Mouse (Mus musculus) embryonic fibroblast, embryonic 13.5 days (primary cell): ENCODE results near the gene Sim2. TPM values are rescaled to one million over a fixed set of nuclear protein-coding genes. Genes with fewer than 3 reads are reported as not detected.

Experiments used
- H3K27ac ChIP-seq: 2 replicates; pipeline ENCODE4 v1.5.1; 2012; ENCODE audit warnings: low read length, control low read depth, inconsistent platforms; ENCODE audit not compliant: insufficient read depth
- H3K4me1 ChIP-seq: 2 replicates; pipeline ENCODE4 v1.6.1; 2011; ENCODE audit warnings: low read length; ENCODE audit not compliant: control insufficient read depth, insufficient read depth
- H3K4me3 ChIP-seq: 2 replicates; pipeline ENCODE4 v1.5.1; 2011; ENCODE audit warnings: mild to moderate bottlenecking, control low read depth, low read length; ENCODE audit not compliant: insufficient read depth
- CTCF ChIP-seq: IDR thresholded peaks from 2 replicates; pipeline ENCODE4 v1.5.1; 2011; ENCODE audit warnings: mild to moderate bottlenecking, control low read depth, low read length, moderate library complexity, borderline replicate concordance; ENCODE audit not compliant: insufficient read depth
- POLR2A ChIP-seq: IDR thresholded peaks from 2 replicates; pipeline ENCODE4 v1.6.1; 2011; ENCODE audit warnings: low read depth, mild to moderate bottlenecking, control low read depth, low read length, moderate library complexity
- polyA plus RNA-seq: library from polyadenylated mRNA; stranded (reverse); fragments of >200 nt; gene quantifications from 2 replicates; pipeline ENCODE4 v1.2.4, GENCODE M21; 2011; ENCODE audit warnings: low read depth; ENCODE audit not compliant: missing spikeins, insufficient read length

The Sim2 gene
- polyA plus RNA-seq, 1 experiment: 6.9 TPM

- Histone ChIP-seq H3K4me3 (no peak overlapping the region), H3K27ac (no peak overlapping the region), H3K4me1 (0 out of 2 replicates have a peak, but pooled peaks cover 3% of the 10 kb centered on the region)
- TF ChIP-seq POLR2A (no peak), CTCF (no peak)
Observed at GRCm38 (mm10) chr16:94075362-94076027, 9.2 kb upstream of the Sim2 start.

GRCm38 (mm10) chr16:94078318-94079074, 6.2 kb upstream of the Sim2 start:
- no peak overlapping the region for H3K4me3 ChIP-seq
- no peak for TF ChIP-seq POLR2A
- TF ChIP-seq CTCF: no peak
- H3K4me1 ChIP-seq: 0 out of 2 replicates have a peak, but pooled peaks cover 3% of the 10 kb centered on the region
- no peak overlapping the region for H3K27ac ChIP-seq

- no peak overlapping the region; the same call in 1 of the 2 replicates for H3K4me3 ChIP-seq
- 0 out of 2 replicates have a peak, but pooled peaks cover 3% of the 10 kb centered on the region for H3K4me1 ChIP-seq
- TF ChIP-seq CTCF (no peak), POLR2A (no peak)
- H3K27ac ChIP-seq: no peak overlapping the region
Observed at GRCm38 (mm10) chr16:94079075-94079855, 5.5 kb upstream of the Sim2 start.

GRCm38 (mm10) chr16:94079856-94080555, 4.7 kb upstream of the Sim2 start:
- Histone ChIP-seq H3K27ac (no peak overlapping the region), H3K4me1 (0 out of 2 replicates have a peak, but pooled peaks cover 3% of the 10 kb centered on the region), H3K4me3 (no peak overlapping the region)
- TF ChIP-seq CTCF: no peak
- TF ChIP-seq POLR2A: no peak

GRCm38 (mm10) chr16:94081596-94081995, 3.1 kb upstream of the Sim2 start:
- H3K4me3 ChIP-seq: no peak overlapping the region
- H3K4me1 ChIP-seq: no peaks in the 10 kb centered on the region
- TF ChIP-seq CTCF (no peak), POLR2A (no peak)
- H3K27ac ChIP-seq: no peak overlapping the region

- Histone ChIP-seq H3K4me1 (no peaks in the 10 kb centered on the region), H3K4me3 (no peak overlapping the region), H3K27ac (no peak overlapping the region)
- TF ChIP-seq CTCF: no peak
- no peak for TF ChIP-seq POLR2A
Observed at GRCm38 (mm10) chr16:94081996-94082708, 2.6 kb upstream of the Sim2 start.

GRCm38 (mm10) chr16:94082960-94083847, 1.5 kb upstream of the Sim2 start:
- H3K4me3 ChIP-seq: no peak overlapping the region; the same call in 1 of the 2 replicates
- TF ChIP-seq CTCF (no peak), POLR2A (no peak)
- no peaks in the 10 kb centered on the region for H3K4me1 ChIP-seq
- no peak overlapping the region for H3K27ac ChIP-seq
